Mouse (Mus musculus): ENCODE data around the gene Fnbp1. TPM values are rescaled to one million over a fixed set of nuclear protein-coding genes. Genes with fewer than 3 reads are reported as not detected.

Fnbp1 gene
- polyA plus RNA-seq, 1 experiment, result 126 TPM

DNA sequence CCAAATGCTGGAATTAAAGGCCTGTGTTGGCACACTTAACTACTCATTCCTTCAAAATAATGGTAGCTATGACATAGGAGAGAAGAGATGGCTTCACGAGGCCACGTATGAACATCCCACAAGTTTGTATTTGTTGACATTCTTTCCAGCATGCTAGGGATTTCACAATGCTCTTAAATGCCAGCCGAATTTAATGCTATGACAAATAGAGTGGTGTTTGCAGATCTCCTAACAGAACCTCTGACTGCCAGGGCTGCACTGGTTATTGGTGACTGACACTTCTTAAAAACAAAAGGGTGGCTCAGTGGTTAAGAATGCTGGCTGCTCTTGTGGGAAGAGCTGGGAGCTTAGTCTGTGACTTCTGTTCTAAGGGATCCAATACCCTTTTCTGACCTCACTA, 48.9 kb downstream of the Fnbp1 start:
- TF ChIP-seq CTCF (IDR thresholded peaks at IDR 0.05; ENCODE audit: extremely low read depth, insufficient read depth, low read length) (no peak), POLR2A (IDR thresholded peaks at IDR 0.05; ENCODE audit: extremely low read depth, insufficient read depth, low read length) (no peak)
- Histone ChIP-seq H3K27ac (ENCODE audit: insufficient read depth, low read length) (no peak overlapping the region), H3K4me3 (ENCODE audit: insufficient read depth, low read length) (no peak overlapping the region), H3K4me1 (ENCODE audit: control insufficient read depth, insufficient read depth, low read length) (no peaks in the 10 kb centered on the region; the same call in 1 of the 2 replicates)

DNA sequence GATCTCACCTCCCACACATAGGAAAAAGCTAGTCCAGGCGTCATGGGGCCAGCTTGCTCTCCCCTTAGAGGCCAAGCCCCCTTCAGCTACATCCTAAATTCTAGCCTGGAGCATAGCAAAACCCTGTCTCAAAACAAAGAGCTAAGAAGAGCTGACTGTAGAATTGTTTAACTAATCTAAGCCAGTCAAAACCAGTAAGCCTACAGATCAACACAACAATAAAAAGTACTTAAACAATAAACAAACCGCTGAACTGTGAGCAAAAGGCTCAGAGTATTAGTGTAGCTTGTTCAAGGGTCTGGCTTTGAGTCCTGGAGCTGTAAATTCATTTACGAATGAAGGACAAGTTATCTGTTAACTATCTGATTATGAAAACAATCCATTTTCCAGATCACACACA, 50.6 kb downstream of the Fnbp1 start:
- Histone ChIP-seq H3K4me3 (ENCODE audit: insufficient read depth, low read length) (no peak overlapping the region), H3K27ac (ENCODE audit: insufficient read depth, low read length) (no peak overlapping the region), H3K4me1 (ENCODE audit: control insufficient read depth, insufficient read depth, low read length) (no peaks in the 10 kb centered on the region; the same call in 1 of the 2 replicates)
- TF ChIP-seq POLR2A (IDR thresholded peaks at IDR 0.05; ENCODE audit: extremely low read depth, insufficient read depth, low read length), result no peak
- no peak for TF ChIP-seq CTCF (IDR thresholded peaks at IDR 0.05; ENCODE audit: extremely low read depth, insufficient read depth, low read length)

DNA sequence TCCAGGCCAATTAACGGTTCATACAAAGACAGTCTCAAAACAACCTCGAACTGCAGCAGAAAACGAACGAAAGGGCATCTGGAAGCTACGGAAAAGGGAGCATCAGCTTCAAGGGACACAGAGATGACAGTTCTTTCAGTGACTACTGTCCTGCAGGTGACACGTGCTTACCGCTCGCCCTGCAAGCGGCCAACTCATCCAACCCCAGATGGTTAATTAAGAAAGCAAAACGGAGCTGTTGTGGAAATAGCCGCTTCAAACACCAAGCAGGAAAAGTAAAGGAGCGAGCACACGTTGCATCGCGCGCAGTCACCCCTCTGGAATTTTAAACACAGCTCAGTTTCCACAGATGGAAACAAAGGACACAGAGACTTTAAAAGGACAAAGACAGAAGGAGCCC, 52.2 kb downstream of the Fnbp1 start:
- Histone ChIP-seq H3K4me3 (ENCODE audit: insufficient read depth, low read length) (no peak overlapping the region), H3K27ac (ENCODE audit: insufficient read depth, low read length) (peak overlapping the region; percentile 88), H3K4me1 (ENCODE audit: control insufficient read depth, insufficient read depth, low read length) (no peaks in the 10 kb centered on the region; the same call in 1 of the 2 replicates)
- TF ChIP-seq POLR2A (IDR thresholded peaks at IDR 0.05; ENCODE audit: extremely low read depth, insufficient read depth, low read length) (no peak), CTCF (IDR thresholded peaks at IDR 0.05; ENCODE audit: extremely low read depth, insufficient read depth, low read length) (no peak)

DNA sequence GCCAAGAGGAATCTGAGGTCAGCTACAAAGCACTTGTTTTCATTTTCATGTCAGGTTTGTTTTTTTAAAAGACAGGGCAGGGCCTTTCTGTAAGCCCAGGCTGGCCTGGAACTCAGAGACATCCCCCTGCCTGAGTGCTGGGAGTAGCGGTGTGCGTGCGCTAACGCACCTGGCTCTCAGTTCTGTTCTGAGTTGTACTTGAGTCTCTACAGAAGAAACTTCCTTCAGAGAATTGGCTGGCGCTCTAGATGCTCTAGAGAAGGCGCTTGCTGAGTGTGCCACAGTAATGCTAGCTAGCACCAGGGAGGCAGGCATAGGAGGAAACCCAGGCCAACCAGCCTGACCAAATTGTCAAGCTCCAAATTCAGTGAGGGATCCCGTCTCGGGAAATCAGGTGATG, 52.9 kb downstream of the Fnbp1 start:
- Histone ChIP-seq H3K27ac (ENCODE audit: insufficient read depth, low read length) (peak overlapping the region; percentile 88), H3K4me1 (ENCODE audit: control insufficient read depth, insufficient read depth, low read length) (no peaks in the 10 kb centered on the region; the same call in 1 of the 2 replicates), H3K4me3 (ENCODE audit: insufficient read depth, low read length) (no peak overlapping the region)
- TF ChIP-seq POLR2A (IDR thresholded peaks at IDR 0.05; ENCODE audit: extremely low read depth, insufficient read depth, low read length) (no peak), CTCF (IDR thresholded peaks at IDR 0.05; ENCODE audit: extremely low read depth, insufficient read depth, low read length) (no peak)

DNA sequence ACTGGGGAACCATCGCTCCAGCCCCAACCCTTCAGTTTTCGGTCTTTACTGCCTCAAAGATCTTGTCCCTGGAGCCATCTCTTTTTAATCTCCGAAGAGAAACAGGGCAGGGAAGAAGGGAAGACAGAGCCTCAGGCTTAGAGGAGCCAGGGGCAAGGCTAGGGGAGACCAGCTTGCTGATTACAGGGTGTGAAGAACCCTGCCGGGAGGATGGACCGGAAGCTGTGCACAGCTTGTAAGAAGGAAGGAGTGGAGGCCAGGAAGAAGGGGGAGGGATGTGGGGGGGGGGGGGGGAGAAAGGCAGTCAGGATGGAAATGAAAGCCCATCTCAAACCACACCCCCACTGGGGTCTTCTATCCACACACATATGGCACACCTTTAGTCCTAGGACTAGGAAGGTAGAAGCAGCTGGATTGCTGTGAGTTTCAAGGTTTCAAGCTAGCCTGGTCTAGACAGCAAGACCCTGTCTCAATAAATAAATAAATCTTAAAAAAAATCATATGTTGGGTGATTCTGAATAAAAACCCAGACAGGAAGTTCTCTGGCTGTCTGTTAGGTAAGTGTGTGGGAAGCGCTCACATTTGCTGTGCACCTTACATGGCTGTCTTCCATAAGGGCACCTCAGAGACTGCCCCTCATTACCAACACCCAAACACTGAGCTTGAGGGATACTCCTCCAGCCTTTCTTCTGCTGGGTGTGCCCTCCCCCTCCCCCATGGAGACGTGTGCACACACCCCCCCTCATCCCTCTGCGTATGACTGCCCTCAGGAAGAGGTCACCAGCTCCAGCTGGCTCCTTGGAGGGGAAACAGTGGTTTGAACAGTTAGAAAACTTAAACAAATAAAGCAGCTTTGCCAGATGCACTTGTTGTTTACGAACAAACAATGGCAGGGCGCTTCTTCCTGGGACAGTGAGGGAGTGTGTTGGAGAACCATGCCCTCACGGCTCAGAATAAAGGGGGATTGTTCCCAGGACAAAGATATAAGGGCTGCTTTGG, 53.8 kb downstream of the Fnbp1 start:
- Histone ChIP-seq H3K4me1 (ENCODE audit: control insufficient read depth, insufficient read depth, low read length) (no peaks in the 10 kb centered on the region; the same call in 1 of the 2 replicates), H3K4me3 (ENCODE audit: insufficient read depth, low read length) (no peak overlapping the region), H3K27ac (ENCODE audit: insufficient read depth, low read length) (peak overlapping the region; percentile 22; the same call in 1 of the 2 replicates)
- TF ChIP-seq POLR2A (IDR thresholded peaks at IDR 0.05; ENCODE audit: extremely low read depth, insufficient read depth, low read length), result no peak
- TF ChIP-seq CTCF (IDR thresholded peaks at IDR 0.05; ENCODE audit: extremely low read depth, insufficient read depth, low read length), result no peak

DNA sequence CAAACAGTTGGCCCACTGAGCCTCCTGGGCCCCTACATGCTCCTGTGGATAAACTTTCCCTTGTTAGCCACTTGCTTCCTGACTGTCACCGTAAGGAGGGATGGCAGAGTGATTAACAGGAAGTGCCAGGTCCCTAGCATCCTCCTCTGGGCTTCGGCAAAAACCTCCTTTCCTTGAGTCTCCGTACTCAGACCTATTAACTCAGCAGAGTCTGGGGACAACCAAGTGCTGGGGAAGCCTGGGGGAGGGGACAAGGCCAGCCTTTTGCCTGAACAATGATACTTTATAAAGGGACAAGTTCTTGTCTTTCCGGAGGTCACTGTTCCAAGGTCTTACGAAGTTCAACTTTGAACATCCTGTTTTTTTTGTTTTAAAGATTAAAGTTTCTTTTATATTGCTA, 54.7 kb downstream of the Fnbp1 start:
- Histone ChIP-seq H3K4me3 (ENCODE audit: insufficient read depth, low read length) (no peak overlapping the region), H3K4me1 (ENCODE audit: control insufficient read depth, insufficient read depth, low read length) (no peaks in the 10 kb centered on the region; the same call in 1 of the 2 replicates), H3K27ac (ENCODE audit: insufficient read depth, low read length) (0 out of 2 replicates have a peak overlapping the region, but pooled peaks have one; percentile 47)
- no peak for TF ChIP-seq POLR2A (IDR thresholded peaks at IDR 0.05; ENCODE audit: extremely low read depth, insufficient read depth, low read length)
- no peak for TF ChIP-seq CTCF (IDR thresholded peaks at IDR 0.05; ENCODE audit: extremely low read depth, insufficient read depth, low read length)

DNA sequence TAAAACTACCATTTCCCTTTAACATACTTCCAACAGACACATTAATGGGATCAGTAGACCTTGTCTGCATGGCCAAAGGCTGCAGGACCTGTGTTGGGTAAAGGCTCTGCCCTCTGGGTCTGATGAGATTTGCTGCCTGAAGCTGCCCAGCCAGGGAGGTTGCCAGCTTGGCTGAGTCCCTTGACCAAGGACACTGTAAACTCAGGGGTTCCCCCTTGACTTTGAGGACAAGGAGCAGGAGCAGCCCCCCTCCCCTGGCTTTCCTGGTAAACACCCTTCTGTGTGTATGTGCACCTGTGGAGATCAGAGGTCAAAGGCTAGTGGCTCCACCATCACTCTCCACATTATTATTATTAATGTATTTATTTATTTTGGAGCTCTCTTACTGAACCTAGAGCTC, 55.3 kb downstream of the Fnbp1 start:
- peak overlapping the region; percentile 58; the same call in 1 of the 2 replicates for H3K27ac ChIP-seq (ENCODE audit: insufficient read depth, low read length)
- H3K4me1 ChIP-seq (ENCODE audit: control insufficient read depth, insufficient read depth, low read length), result no peaks in the 10 kb centered on the region; the same call in 1 of the 2 replicates

DNA sequence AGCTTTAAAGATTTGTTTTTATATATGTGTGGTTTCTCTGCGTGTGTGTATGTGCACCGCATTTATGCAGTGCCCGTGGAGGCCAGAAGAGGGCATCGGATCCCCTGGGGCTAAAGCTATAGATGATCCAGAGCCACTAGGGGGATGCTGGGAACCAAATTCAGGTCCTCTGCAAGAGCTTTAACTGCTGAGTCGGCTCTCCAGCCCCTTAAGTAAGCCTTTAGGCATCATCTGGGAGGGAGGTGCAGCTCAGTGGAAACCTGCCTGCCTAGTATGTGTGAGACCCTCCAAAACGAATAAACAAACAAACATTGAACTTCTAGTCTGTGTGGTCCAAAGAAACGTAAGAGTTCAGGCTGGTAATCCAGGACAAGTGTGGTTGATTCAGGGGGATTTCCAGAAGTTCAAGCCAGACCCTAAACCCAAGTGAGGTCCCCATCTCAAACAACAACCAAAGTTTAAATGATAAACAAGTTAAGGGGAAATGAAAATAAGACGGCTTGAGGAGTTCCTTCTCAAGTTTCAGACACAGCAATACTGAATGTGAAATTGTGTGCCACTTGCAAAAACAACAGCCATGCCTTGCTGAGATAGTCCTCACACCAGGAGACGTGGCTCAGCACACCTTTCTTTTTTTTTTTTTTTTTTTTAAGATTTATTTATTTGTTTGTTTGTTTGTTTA, 57.5 kb downstream of the Fnbp1 start:
- H3K27ac ChIP-seq (ENCODE audit: insufficient read depth, low read length), result no peak overlapping the region
- no peak for TF ChIP-seq CTCF (IDR thresholded peaks at IDR 0.05; ENCODE audit: extremely low read depth, insufficient read depth, low read length)
- TF ChIP-seq POLR2A (IDR thresholded peaks at IDR 0.05; ENCODE audit: extremely low read depth, insufficient read depth, low read length), result no peak
- H3K4me1 ChIP-seq (ENCODE audit: control insufficient read depth, insufficient read depth, low read length), result no peaks in the 10 kb centered on the region; the same call in 1 of the 2 replicates
- H3K4me3 ChIP-seq (ENCODE audit: insufficient read depth, low read length), result no peak overlapping the region

More for the DNA sequence above, 55.3 kb downstream of the Fnbp1 start:
- TF ChIP-seq CTCF (IDR thresholded peaks at IDR 0.05; ENCODE audit: extremely low read depth, insufficient read depth, low read length) (no peak), POLR2A (IDR thresholded peaks at IDR 0.05; ENCODE audit: extremely low read depth, insufficient read depth, low read length) (no peak)
- no peak overlapping the region for H3K4me3 ChIP-seq (ENCODE audit: insufficient read depth, low read length)

DNA sequence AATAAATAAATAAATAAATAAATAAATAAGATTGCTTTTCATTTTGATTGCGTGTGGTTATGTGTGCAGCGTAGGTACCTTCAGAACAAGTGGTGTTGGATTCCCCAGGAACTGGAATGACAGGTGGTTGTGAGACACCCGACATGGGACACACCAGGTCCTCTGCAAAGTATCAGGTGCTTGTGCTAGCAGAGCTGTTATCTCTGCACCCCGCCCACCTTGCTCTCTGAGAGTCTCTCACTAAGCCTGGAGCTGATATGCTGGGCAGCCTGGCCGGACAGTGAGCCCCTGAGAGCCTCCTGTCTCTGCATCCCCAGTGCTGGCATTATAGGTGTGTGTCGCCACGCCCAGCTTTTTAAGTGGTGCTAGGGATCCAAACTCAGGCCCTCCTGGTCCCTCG, 58.4 kb downstream of the Fnbp1 start:
- Histone ChIP-seq H3K27ac (ENCODE audit: insufficient read depth, low read length) (no peak overlapping the region), H3K4me1 (ENCODE audit: control insufficient read depth, insufficient read depth, low read length) (no peaks in the 10 kb centered on the region), H3K4me3 (ENCODE audit: insufficient read depth, low read length) (no peak overlapping the region)
- TF ChIP-seq CTCF (IDR thresholded peaks at IDR 0.05; ENCODE audit: extremely low read depth, insufficient read depth, low read length) (no peak), POLR2A (IDR thresholded peaks at IDR 0.05; ENCODE audit: extremely low read depth, insufficient read depth, low read length) (no peak)

Data from cortical plate, adult 2 months (tissue).